Mouse (Mus musculus) kidney, adult 2 months (tissue): Measurements from ENCODE around the gene Slc25a44.

Source experiments
- CTCF ChIP-seq: fragments of 200-500 bp; conservative IDR thresholded peaks from 2 replicates; pipeline ENCODE4 v1.5.1; 2011; ENCODE audit warnings: low read depth, mild to moderate bottlenecking, control low read depth, low read length, moderate library complexity, mixed read lengths; ENCODE audit not compliant: insufficient read depth, insufficient read length
- POLR2A ChIP-seq: fragments of 200-500 bp; IDR thresholded peaks from one replicate; pipeline ENCODE4 v1.6.1; 2011; ENCODE audit warnings: low read depth, low read length, control low read depth

DNA sequence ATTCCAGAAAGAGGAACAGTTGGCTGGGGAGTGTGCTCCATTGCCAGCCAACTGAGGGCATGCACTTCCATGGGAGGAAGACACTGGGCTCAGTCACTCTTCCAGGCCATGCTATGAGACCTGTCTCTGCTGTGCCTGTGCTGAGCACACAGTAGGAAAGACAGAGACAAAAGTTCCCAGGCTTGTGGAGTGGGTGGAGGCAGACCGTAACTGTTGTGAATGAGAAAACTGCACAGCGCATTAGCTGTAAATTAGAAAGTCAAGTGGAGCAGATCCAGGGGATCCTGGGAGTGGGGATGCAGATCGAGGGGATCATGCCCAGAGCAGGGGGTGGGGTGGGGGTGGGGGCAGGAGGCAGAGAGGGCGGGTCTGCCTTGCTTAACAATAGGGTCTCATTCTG is 14.6 kb upstream of the Slc25a44 start:
- TF ChIP-seq CTCF: no peak
- no peak for TF ChIP-seq POLR2A
